Mouse (Mus musculus) 416B (cell line): ENCODE data around the gene Numb.

Experiments
- DNase-seq: peaks from one replicate; pipeline ENCODE4 v3.0.0; 2011; ENCODE audit warnings: low read depth

Gene Numb

DNA sequence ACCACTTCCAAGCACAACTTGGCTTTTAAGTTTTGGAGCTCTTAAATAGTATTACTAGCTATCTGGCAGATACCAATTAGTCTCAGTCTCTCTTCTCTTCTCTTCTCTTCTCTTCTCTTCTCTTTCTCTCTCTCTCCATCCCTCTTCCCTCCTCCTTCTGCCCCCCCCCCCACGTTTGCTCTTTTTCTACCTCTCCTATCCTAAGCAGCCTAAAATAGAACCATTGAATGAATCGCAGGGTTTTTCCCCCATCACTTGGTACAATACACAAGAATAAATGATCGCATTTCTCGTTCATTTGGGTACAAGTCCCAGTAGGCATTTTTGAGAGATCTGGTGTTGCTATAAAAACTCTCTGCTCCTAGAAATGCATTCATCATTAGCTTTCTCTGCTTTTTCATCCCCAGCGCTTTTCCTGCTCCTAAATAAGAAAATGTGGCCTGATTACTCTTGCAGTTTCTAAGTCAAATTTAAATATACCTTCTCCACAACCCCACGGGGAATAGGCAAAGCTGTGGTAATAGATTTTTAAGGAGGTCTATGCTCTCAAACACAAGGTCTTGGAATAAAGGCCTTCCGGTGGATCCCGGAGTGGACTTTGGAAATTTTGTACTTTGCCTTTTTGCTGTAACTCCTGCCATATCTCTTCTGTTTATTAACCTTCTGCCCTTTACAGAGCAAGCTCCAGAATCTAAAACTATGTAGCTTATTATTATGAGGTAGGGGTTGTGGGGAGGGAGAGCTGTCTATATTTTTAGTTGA lies 1.2 kb upstream of the Numb start:
- DNase-seq = no peak

DNA sequence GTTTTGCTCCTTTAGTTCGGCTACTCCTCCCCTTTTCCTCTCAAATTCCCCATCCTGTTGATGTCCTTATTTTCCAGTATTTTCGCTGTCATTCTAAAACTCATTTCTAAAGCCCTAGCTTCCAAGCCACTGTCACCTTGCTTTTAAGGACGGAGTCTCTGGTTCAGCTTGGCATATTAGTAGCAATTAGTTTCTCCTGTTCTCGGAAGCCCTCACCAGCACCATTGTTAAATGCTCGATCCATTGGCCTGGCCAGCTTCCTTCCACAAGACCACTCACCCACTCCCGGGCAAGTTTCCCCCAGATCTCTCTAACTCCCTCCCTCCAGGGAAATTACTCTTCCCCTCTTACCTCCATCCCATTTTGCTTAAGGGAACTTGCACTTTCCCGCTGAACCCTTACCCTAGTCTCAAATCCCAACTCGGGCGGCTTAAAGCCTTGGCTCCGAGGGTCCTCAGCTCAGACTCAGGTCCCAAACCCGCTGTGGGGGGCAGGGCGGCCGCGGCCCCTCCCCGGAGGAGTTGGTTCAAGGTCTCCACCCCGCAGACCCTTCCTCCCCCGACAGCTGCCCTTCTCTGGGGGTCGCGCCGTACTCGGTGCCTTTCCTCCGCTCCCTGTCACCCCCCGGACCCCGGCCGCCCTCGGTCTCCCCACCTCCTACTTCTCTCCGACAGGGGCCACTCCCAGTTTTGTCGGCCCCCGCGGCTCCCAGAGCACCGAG lies 853 bp downstream of the Numb start:
- no peak for DNase-seq

DNA sequence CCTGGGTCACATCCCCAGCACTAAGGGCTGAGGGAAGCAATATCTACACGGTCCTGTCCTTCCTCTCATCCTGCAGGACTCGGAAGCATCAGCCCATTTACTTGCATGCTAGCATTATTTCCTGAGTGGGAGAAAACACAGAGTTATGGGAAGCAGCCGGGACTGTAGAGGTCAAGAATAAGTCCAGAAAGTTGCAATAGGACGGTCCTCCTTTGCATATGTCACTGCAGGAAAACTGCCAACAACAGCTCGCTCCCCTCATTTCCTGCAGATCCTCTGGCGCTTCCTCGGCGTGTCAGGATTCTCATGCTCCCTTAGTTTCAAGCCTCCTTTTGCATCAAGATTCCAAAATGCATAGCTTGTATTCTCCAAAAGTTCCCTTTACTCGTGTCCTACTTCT lies 4.8 kb downstream of the Numb start:
- no peak for DNase-seq

DNA sequence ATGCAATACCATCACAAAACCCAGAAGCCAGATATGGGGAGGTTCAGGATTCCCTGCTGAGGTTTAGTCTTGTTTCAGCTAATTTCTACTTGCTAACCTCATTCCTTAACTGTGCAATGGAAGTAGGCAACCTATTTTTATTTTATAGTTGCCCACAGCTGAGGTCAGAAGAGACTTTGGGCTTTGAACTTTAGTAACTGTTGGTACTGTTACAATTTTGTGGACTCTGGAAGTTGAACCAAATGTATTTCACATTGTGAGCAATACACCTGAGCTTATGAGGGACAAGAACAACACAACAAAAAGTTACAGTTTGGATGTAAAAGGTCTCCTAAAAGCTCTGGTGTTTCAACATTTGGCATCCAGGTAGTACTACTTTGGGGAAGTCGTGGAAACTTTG lies 6.9 kb downstream of the Numb start:
- no peak for DNase-seq

DNA sequence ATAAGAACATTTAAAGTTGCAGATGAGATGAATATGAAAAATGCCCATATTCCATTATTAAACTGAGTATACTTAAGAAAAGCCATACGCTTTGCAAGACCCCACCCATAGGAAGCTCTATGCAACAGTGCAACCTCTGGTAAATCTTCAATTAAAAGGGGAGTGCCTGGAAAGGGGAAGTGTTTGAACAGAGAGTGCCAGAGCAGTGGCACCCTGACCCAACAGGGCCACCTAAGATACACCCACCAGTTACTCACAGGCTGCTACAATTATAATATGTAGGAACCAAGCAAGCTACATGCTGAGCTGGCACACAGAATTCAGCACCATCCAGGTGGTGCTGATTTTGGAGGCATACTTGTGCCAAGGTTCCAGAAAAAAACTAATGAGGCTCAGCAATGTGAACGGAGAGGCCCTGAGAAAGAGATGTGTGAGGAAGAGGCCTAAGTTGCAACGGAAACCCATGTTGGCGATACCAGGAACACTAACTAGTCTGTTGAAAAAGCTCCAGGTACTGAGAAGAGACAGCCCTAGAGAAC lies 7.5 kb downstream of the Numb start:
- DNase-seq = peak; percentile 30

DNA sequence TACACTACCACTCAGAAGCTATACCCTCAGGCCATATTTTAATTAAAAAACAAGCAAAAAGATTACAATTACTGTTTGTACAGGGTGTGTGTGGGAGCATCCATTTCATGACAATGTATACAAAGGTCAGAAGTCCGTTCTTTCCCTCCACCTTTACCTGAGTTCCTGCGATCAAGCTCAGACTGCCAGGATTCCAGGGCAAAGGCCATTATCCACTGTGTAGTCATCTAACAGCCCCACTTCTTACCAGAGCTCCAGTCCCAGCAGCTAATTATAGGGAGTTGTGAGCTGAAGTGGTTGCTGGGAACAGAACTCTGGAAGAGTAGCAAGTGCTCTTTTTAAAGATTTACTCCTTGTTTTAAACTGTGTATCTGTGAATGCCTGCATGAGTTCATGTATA lies 11.3 kb downstream of the Numb start:
- DNase-seq = no peak

DNA sequence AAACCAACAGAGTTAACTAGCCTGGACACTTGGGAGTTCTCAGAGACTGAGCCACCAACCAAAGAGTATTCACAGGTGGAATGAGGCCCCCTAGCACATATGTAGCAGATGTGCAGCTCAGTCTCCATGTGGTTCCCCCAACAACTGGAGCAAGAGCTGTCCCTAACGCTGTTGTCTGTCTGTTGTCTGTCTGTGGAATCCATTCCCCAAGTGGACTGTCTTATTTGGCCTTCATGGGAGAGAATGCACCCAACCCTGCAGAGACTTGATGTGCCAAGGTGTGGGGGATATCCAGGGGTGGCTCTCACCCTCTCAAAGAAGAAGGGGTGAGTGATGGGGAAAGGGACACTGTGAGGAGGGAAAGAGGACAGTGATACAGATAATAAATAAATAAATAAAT lies 28.8 kb downstream of the Numb start:
- no peak for DNase-seq

DNA sequence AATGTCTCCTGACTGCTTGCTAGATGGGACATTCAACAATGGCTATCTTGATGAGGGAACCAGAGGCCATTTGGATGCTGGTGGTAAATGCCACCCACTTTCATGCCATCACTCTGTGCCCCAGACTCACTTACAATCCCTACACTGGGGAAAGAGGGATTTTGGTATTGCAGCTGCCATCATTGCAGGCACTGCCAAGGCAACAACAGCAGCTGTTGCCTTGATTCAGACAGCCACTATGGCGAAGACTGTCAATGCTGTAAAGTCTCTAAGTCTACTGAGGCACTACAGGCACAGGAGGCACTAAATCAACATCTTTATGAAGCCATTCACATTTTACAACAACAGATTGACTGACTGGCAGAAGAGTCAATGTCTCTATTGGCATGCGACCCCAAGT lies 30.5 kb downstream of the Numb start:
- DNase-seq = no peak

DNA sequence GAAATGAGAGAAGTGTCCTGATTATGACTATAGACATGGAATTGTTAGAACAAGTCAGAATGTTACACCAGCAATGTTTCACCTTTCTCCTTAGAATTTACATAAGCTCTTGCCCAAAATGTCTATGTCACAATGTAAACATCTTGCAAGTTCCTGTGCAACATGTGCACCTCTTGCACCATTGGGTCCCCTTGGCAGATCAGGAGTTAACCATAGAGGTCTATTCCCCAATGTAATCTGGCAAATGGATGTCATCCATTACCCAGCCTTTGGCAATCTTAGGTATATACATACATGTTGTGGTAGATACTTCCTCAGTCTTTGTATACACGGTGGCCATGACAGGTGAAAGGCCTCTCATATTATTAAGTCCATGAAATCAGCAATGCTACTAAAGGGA lies 32.6 kb downstream of the Numb start:
- DNase-seq = peak; percentile 57

DNA sequence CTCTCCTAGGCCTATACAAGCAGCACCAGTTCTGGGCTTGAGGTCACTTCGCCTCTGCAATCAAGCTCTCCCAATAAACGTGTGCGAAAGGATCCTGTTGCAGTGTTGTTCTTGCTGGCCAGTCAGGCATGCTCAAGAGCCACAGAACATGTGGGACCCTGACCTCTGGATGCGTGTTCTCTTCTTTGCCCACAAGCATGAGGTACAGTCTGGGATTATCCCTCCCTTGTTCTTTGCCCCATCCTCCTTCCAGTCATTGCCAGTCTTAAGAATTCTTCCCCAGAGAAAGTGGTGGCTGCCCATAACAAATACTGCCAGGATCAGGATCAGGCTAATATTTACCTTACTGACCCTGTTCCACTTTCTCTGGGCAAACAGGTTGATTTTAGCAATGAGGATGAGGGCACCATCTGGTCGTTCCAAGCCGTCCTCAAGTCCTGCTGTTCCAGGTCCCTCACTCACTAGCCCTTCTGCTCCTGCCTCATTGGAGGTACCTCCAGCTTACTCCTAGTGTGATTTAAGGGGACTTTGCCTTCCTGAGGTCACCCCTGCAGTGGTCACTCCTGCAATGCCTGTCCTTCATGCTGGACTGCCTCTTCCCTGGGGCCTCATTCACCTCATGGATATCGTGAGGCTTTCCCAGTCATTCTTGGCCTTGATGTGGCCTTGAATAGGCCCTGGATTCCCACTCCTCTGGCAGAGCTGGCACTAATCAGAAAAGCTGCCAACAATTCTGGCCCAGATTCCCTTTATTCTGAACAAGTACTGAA lies 36.0 kb downstream of the Numb start:
- peak; percentile 49 for DNase-seq

DNA sequence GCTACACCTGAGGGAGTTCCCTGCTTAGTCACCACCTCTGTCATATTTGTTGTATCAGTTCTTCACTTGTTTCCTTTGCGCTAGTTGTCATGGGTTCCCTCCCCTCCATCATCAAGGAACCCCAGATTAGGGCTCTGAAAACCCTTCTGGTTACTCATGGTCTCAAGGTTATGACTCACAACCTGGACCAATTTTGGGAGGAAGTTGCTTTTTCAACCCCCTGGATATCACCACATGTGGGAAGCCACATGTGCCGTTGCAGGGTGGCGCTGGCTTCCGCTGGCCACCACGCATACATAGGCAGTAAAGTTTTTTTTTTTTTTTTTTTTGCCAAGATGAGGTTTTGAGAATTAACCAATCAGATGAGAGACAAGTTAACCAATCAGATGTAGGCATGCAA lies 36.7 kb downstream of the Numb start:
- peak; percentile 93 for DNase-seq

DNA sequence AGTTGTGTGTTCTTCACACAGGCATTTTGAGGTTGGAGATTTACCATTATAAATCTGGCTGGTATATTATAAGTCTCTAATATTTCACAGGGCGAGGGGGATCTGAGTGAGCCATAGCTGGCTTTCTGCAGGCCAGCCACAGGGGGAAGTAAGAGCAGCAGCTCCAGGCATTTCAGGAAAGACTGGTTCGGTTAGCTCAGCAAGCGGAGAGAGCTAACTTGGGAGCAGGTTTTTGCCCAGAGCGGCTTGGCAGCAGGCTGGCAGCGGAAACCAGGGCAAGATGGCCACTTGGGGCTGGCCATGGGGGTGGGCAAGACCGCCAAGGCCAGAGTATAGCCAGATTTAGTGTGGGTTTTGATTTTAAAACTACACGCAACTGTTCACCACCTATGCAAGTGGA lies 39.2 kb downstream of the Numb start:
- DNase-seq = no peak

DNA sequence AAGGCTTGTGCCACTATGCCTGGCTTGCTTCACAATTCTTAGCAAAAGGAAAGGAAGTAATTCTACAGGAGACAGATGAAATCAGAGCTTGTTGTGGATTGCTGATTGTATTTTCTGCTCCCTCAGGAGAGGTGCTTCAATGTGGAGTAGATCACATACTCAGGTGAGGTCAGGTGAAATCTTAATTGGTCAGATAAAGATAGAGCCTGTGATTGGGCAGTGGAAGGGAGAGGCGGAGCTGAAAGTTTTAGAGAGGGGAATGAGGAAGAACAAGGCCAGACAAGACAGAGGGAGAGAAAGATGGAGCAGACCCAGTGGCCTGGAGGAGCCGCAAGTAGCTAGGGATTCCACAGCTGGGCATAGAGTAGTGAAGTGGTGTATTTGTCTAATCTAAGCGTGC lies 39.6 kb downstream of the Numb start:
- no peak for DNase-seq

DNA sequence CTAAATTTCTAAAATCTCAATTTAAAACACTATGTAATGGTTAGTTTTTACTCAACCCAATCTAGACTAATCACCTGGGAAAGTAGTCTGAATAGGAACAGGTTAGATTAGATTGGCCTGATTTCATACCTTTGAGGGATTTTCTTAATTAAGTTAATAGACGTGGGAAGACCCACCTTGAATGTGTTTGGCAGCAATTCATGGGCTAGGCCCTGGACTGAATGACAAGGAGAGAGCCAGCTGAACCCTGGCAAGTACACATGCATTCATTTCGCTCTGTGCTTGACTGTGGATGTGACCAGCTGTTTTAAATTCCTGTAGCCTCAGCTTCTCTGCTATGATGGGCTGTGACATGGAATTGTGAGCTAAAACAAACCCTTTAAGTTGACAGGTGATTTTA lies 40.8 kb downstream of the Numb start:
- no peak for DNase-seq

DNA sequence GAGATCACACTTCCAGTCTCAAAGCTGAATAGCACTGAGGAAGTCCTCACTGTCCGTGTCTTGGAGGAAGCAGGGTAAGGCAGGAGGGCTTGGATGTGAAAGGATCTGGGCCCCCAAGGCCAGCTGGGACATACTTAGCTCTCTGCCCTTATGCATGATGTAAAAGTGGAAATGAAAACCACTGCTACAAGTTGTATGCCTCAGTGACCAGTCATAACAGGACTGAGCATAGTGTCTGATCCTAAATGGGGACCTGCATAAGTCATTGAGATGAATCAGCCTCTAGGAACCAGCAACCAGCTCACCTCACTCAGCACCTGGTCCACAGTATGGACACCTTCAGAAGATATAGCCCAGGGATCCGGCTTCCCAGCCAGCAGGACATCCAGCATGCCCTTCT lies 46.6 kb downstream of the Numb start:
- no peak for DNase-seq

DNA sequence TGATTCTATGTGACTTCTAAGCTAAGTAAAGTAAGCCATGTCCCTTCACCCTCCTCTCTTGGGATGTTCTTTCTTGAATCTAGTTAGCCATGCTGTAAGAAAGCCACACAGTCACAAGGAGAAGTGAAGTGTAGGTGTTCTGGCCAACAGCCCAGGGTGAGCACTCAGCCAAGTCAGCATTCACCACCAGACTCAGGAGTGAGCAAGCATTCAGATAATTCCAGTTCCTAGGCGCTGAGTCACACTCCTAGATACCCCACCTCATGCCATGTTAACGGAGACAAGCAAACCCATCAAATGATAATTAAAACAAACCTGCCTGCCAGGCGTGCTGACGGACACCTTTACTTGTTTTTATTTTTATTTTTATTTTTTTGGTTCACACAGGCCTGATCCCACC lies 47.1 kb downstream of the Numb start:
- peak; percentile 44 for DNase-seq

DNA sequence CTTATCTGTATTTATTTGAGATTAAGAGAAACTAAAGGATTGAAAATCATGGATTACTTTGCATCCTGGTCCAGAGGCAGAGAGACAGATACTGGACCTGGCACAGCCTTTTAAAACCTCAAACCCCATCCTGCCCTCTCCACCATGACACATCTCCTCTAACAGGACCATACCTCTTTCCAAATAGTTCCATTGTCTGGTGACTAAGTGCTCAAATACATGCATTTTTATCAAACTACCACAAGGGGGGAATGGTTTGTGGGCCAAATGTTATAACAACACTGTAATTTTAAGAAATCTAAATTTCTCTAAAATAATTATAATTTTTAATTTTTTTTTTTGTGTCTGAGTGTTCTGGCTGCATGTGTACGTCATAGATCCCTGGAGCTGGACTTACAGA lies 57.2 kb downstream of the Numb start:
- peak; percentile 88 for DNase-seq

DNA sequence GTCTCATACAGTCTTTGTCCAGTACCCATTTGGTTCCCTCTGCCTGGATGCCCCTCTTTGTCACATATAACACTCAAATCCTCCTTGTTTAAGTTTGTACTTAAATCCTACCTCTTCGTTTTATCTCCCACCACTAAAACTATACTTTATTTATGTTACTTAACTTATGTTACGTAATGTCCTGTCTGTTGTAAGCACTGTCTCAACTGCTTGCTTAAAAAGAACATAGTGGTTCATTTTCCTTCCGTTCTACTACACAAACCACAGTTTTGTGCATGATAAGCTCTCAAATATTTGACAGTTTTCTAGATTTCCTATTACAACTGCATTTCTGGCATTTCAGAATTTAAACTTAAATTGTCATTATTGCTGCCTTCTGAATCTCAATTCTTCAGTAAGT lies 59.9 kb downstream of the Numb start:
- peak; percentile 90 for DNase-seq

DNA sequence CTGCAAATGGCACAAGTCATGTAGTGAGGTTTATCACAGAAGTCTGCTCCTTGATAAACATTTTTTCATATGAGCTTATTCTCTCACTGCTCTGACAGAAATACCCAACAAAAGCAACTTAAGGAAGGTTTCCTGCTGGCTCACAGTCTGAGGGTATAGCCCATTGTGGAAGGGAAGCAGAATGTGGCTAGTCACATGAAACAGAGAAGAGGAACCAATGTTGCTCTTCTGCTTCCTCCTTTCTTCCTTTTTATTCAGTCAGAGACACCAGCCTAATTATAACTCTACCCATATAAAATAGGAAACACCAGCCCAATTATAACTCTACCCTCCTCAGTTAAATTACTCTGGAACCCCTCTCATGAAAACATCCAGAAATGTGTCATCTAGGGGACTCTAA lies 61.0 kb downstream of the Numb start:
- DNase-seq = peak; percentile 49

DNA sequence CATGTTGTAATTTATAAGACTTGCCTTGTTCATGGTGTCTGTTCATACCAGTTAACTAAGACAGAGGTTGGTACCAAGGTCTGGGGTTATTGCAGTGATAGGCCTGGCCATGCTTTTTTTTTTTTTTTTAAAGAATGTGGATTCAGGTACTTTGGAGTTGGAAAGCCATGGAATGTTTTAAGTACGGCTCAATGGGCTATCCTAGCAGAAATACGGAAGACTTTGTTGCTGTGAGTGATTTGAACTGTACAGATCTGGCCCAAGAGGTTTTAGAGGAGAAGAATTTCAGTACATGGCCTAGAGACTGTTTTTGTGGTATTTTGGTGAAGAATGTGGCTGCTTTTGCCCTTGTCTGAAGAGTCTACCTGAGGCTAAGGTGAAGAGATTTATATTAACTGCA lies 63.7 kb downstream of the Numb start:
- no peak for DNase-seq

DNA sequence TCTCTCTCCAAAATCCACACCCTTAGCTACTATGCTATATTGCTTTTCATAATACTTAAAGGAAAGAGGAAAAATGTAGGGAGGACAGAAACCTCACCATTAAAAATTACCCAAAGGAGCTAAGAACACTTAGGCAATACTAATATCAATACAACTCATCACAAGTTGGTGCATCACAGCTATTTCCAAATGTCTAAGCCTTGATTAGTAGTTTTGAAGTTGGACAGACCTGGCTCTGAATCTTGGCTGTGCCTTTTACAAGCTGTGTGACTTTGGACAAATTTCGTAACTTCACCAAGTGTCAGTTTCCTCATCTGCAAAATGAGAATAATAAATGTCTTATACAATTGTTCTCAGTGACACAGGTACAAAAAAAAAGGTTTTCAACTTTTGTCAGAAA lies 66.5 kb downstream of the Numb start:
- DNase-seq = peak; percentile 60

DNA sequence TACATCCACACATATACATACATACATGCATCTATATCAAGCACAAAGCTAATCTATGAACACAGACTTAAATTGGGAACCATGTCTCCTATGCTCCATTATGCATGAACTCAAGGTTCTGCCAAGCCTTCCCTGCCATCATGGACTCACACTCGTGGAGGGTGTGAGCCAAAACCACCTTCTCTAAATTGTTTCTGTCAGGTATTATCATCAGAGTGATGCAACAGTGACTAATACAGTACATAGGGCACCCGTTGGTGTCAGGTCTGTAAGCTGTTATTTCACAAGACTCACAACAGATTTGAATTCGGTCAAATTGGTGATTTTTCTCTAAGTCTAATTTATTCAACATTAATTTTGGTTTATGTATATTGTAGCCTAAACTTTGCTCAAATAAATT lies 67.5 kb downstream of the Numb start:
- peak; percentile 69 for DNase-seq
